Mouse (Mus musculus): Measurements from ENCODE around the gene D7Ertd443e.

Gene D7Ertd443e

GRCm38 (mm10) chr7:134227101-134227500 is 158.4 kb downstream of the D7Ertd443e start:
- DNase-seq (ENCODE audit: low spot score): no peak

- DNase-seq (ENCODE audit: low spot score): no peak
Observed at GRCm38 (mm10) chr7:134226231-134226630, 159.2 kb downstream of the D7Ertd443e start.

DNA sequence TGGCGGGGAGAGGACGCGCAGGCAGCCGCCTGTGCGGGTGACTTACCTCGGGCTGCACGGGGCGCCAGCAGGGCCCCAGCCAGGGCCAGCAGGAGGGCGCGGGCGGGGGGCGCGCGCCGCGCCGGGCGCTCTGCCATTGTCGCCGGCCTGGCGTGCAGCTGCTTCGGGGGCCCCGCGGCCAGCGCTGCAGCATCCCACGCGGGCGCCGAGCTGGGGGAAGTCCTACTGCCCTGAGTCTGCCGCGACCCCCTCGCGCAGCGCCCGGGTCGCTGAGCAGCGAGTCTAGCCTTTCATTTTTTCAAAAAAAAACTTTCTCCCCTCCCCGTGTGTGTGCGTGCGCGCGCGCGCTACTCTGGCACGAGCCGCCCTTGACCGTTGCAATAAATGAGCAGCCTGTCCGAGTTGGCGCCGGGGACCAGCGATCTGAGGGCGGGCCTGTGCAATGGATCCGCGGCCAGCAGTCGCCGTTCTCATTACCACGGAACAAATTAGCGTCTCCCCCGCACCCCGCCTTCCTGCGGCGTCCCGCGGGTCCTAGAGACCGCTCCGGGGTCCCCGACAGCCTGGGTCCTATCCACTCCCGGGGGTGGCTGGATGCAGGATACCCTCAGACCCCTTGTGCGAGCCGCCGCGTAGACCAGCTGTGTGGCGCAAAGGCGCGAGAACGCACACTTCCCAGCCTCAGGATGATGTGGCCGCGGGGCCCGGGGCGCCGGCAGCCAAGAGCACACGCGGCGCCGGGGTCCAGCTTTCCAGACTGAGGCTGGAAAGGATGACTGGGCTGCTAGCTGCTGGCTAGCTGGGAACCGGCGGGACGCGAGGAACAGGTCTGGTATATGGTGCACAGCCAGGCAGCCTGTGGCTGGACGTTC is 160.5 kb downstream of the D7Ertd443e start:
- no peak for DNase-seq (ENCODE audit: low spot score)

GRCm38 (mm10) chr7:134224421-134224740 is 161.1 kb downstream of the D7Ertd443e start:
- DNase-seq (ENCODE audit: low spot score): no peak

- DNase-seq (ENCODE audit: low spot score): no peak
Observed at GRCm38 (mm10) chr7:134223444-134224161, 161.9 kb downstream of the D7Ertd443e start.

Measured in spleen, adult 12 weeks (tissue).